Mouse (Mus musculus): ENCODE data around the gene Ccl26.

DNA sequence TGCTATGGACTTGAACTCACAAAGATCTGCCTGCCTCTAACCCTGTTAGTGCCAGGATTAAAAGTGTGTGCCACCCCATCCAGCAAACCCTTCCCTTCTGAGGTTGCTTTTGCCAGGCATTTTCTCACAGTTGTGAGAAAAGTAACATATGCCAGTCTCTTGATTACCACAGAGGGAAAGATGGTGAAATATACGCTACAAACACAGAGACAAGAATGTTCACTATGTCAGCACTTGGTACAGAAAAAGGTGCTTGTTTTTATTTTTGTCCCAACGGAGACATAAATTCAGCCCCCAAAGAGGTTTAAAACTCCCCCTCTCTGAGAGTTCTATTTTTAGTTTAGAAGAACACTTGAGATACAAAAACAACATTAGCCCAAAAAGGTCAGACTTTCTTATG lies 39.3 kb downstream of the Ccl26 start:
- TF ChIP-seq CTCF (IDR thresholded peaks at IDR 0.05; ENCODE audit: insufficient read depth, low read length) (no peak), POLR2A (IDR thresholded peaks at IDR 0.05; ENCODE audit: borderline replicate concordance, extremely low read depth, low read depth, low read length) (no peak)
